Mouse (Mus musculus): Measurements from ENCODE around the gene Sost.

The Sost gene

GRCm38 (mm10) chr11:101950021-101950420 lies 16.8 kb downstream of the Sost start:
- no peak for DNase-seq (ENCODE audit: low read depth in 2 of 2, low spot score in 2 of 2)

- no peak for DNase-seq (ENCODE audit: low read depth in 2 of 2, low spot score in 2 of 2)
Observed at GRCm38 (mm10) chr11:101946525-101946924, 20.3 kb downstream of the Sost start.

GRCm38 (mm10) chr11:101943055-101943454 lies 23.8 kb downstream of the Sost start:
- DNase-seq (ENCODE audit: low read depth in 2 of 2, low spot score in 2 of 2) = no peak

GRCm38 (mm10) chr11:101937108-101937507 lies 29.7 kb downstream of the Sost start:
- DNase-seq (ENCODE audit: low read depth in 2 of 2, low spot score in 2 of 2) = no peak

- no peak for DNase-seq (ENCODE audit: low read depth in 2 of 2, low spot score in 2 of 2)
Observed at GRCm38 (mm10) chr11:101936421-101936820, 30.4 kb downstream of the Sost start.

GRCm38 (mm10) chr11:101935743-101936142 lies 31.1 kb downstream of the Sost start:
- DNase-seq (ENCODE audit: low read depth in 2 of 2, low spot score in 2 of 2) = no peak

GRCm38 (mm10) chr11:101931978-101932377 lies 34.8 kb downstream of the Sost start:
- DNase-seq (ENCODE audit: low read depth in 2 of 2, low spot score in 2 of 2) = no peak

GRCm38 (mm10) chr11:101928030-101928762 lies 38.6 kb downstream of the Sost start:
- DNase-seq (ENCODE audit: low read depth in 2 of 2, low spot score in 2 of 2) = no peak

- DNase-seq (ENCODE audit: low read depth in 2 of 2, low spot score in 2 of 2) = no peak
Observed at GRCm38 (mm10) chr11:101926951-101927589, 39.7 kb downstream of the Sost start.

GRCm38 (mm10) chr11:101925636-101926035 lies 41.2 kb downstream of the Sost start:
- no peak for DNase-seq (ENCODE audit: low read depth in 2 of 2, low spot score in 2 of 2)

GRCm38 (mm10) chr11:101924441-101924976 lies 42.3 kb downstream of the Sost start:
- DNase-seq (ENCODE audit: low read depth in 2 of 2, low spot score in 2 of 2) = no peak

- no peak for DNase-seq (ENCODE audit: low read depth in 2 of 2, low spot score in 2 of 2)
Observed at GRCm38 (mm10) chr11:101923988-101924387, 42.8 kb downstream of the Sost start.

GRCm38 (mm10) chr11:101921361-101921952 lies 45.4 kb downstream of the Sost start:
- no peak for DNase-seq (ENCODE audit: low read depth in 2 of 2, low spot score in 2 of 2)

GRCm38 (mm10) chr11:101919660-101920059 lies 47.2 kb downstream of the Sost start:
- DNase-seq (ENCODE audit: low read depth in 2 of 2, low spot score in 2 of 2) = peak; percentile 44 to 58

GRCm38 (mm10) chr11:101918609-101919008 lies 48.2 kb downstream of the Sost start:
- no peak for DNase-seq (ENCODE audit: low read depth in 2 of 2, low spot score in 2 of 2)

- DNase-seq (ENCODE audit: low read depth in 2 of 2, low spot score in 2 of 2) = no peak
Observed at GRCm38 (mm10) chr11:101916772-101917171, 50.0 kb downstream of the Sost start.

- DNase-seq (ENCODE audit: low read depth in 2 of 2, low spot score in 2 of 2) = no peak
Observed at GRCm38 (mm10) chr11:101913591-101913990, 53.2 kb downstream of the Sost start.

Data from CD8-positive naive resting alpha-beta T cell, adult 2 months (primary cell).